10 mouse cellular contexts compared by ENCODE assay signal in genomic region chr4:132088921-132089320, GRCm38 (mm10). TPM values are rescaled to one million over a fixed set of nuclear protein-coding genes. Genes with fewer than 3 reads are reported as not detected.
DNase-seq lines count a peak whose midpoint lies in the region; ATAC-seq and TF ChIP-seq lines count a peak whose summit lies in the region.
"Had no signal": no experiment of that assay in that cellular context is flagged by ENCODE, and none has a peak within 500 bp of the region (broad histone marks: within the 10 kb centered on the region; RNA-seq: fewer than 3 reads in every experiment).

No protein-coding gene starts in this region.

- DNase-seq in heart, postnatal 36 days, result peak; percentile 47 to 61
- DNase-seq in heart, adult 11 months, result no peak
- peak; percentile 64 to 65 for DNase-seq in B cell, adult 2 months
- peak; percentile 72 for DNase-seq in R1 (ENCODE audit: low read depth, low spot score)
- DNase-seq in embryo, embryonic 11 days, result peak; percentile 81
- peak; percentile 78 for DNase-seq in kidney, postnatal 10 days
- DNase-seq in lung, postnatal 14 days, result peak; percentile 69
- peak; percentile 76 for DNase-seq in stomach, postnatal 0 days (ENCODE audit: low spot score)

- no peaks in the 10 kb centered on the region for H3K4me1 ChIP-seq in stomach, postnatal 0 days (replicated peaks; ENCODE audit: control insufficient read depth, insufficient read depth)
- H3K4me1 ChIP-seq: embryonic facial prominence, embryonic 12.5 days had no signal

- H3K9ac ChIP-seq in stomach, postnatal 0 days (ENCODE audit: low read length), result no peak overlapping the region
- H3K9ac ChIP-seq: embryonic facial prominence, embryonic 12.5 days; limb, embryonic 12.5 days had no signal

- H3K9me3 ChIP-seq in stomach, postnatal 0 days (ENCODE audit: control insufficient read depth, low read length), result no peaks in the 10 kb centered on the region
- H3K9me3 ChIP-seq: embryonic facial prominence, embryonic 12.5 days; limb, embryonic 12.5 days had no signal

- 13% methylated on average over 7 of the region's 7 CpGs for WGBS in stomach, postnatal 0 days

- H3K4me3 ChIP-seq in stomach, postnatal 0 days (ENCODE audit: low read depth, low read length), result no peak overlapping the region
- H3K4me3 ChIP-seq: embryonic facial prominence, embryonic 12.5 days; limb, embryonic 12.5 days had no signal

- TF ChIP-seq CTCF in stomach, postnatal 0 days (IDR thresholded peaks at IDR 0.05; ENCODE audit: low read depth), result peak; percentile 97

- H3K36me3 ChIP-seq in stomach, postnatal 0 days (ENCODE audit: control insufficient read depth, insufficient read depth, low read length), result no peaks in the 10 kb centered on the region
- H3K36me3 ChIP-seq: embryonic facial prominence, embryonic 12.5 days; limb, embryonic 12.5 days had no signal

- no peaks in the 10 kb centered on the region for H3K27me3 ChIP-seq in stomach, postnatal 0 days (ENCODE audit: control insufficient read depth, insufficient read depth, low read length)
- H3K27me3 ChIP-seq: embryonic facial prominence, embryonic 12.5 days; limb, embryonic 12.5 days had no signal

- no peak overlapping the region for H3K4me2 ChIP-seq in stomach, postnatal 0 days (replicated peaks; ENCODE audit: low read depth)
- H3K4me2 ChIP-seq: embryonic facial prominence, embryonic 12.5 days; limb, embryonic 12.5 days had no signal

- peak; percentile 70; the same call in 1 of the 2 replicates for ATAC-seq in stomach, postnatal 0 days (ENCODE audit: low FRiP score, low TSS enrichment)

- H3K27ac ChIP-seq in stomach, postnatal 0 days (replicated peaks), result no peak overlapping the region
- H3K27ac ChIP-seq: embryonic facial prominence, embryonic 12.5 days; limb, embryonic 12.5 days had no signal

- intact Hi-C loops in heart, postnatal 36 days (cut with DNase I), result loop anchor here (1.0 to 10.0 kb wide), 3 partner anchors 89 to 323 kb away; partner anchors contain the start of gene Gmeb1

- no peak for TF ChIP-seq EP300 in stomach, postnatal 0 days (optimal IDR thresholded peaks at IDR 0.05)

RNA-seq across cellular contexts. Expression of gene Epb41, which starts 13.8 kb away (rescaled TPM):
- 100 to 1,000 TPM; 144 to 148 TPM for total RNA-seq in heart, postnatal 36 days (2021)
- 24.3 and 26.7 TPM in 2 replicates for polyA plus RNA-seq in stomach, postnatal 0 days (2015; fragmentation: Nextera tagmentation; extraction: Ambion mirVana)

RNA-seq across cellular contexts. Expression of gene Gm10300, which starts 14.4 kb away (rescaled TPM):
- total RNA-seq in heart, postnatal 36 days (2021), result under 1 TPM in 1 of 2 experiments, not detected in 1; 0.11 TPM
- 0.12 TPM in 1 of 2 replicates, not detected in the other for polyA plus RNA-seq in stomach, postnatal 0 days (2015; fragmentation: Nextera tagmentation; extraction: Ambion mirVana)
- polyA plus RNA-seq: embryonic facial prominence, embryonic 12.5 days had no signal

RNA-seq across cellular contexts. Expression of gene Oprd1, which starts 55.4 kb away (rescaled TPM):
- under 1 TPM; 0.27 to 0.44 TPM for total RNA-seq in heart, postnatal 36 days (2021)
- 0.04 and 0.11 TPM in 2 replicates for polyA plus RNA-seq in stomach, postnatal 0 days (2015; fragmentation: Nextera tagmentation; extraction: Ambion mirVana)
